Mouse (Mus musculus) midbrain, embryonic 12.5 days (tissue): Measurements from ENCODE around the gene Nck1. TPM values are rescaled to one million over a fixed set of nuclear protein-coding genes. Genes with fewer than 3 reads are reported as not detected.

ENCODE experiments used
- ATAC-seq: fragments of 200-750 bp; cut with Nextera tagmentation; 2 replicates; pipeline ENCODE4 v1.8.0; 2017; ENCODE audit warnings: low read depth, moderate TSS enrichment, moderate library complexity; ENCODE audit not compliant: low FRiP score
- H3K27ac ChIP-seq: fragments of 300-500 bp; sonication (generic); replicated peaks from 2 replicates; pipeline ENCODE4 v1.5.1; 2016; ENCODE audit warnings: mild to moderate bottlenecking
- H3K27me3 ChIP-seq: fragments of 300-500 bp; sonication (generic); 2 replicates; pipeline ENCODE4 v1.6.1; 2016; ENCODE audit warnings: mild to moderate bottlenecking
- H3K36me3 ChIP-seq: fragments of 300-500 bp; sonication (generic); 2 replicates; pipeline ENCODE4 v1.6.1; 2016
- H3K4me1 ChIP-seq: fragments of 300-500 bp; sonication (generic); 2 replicates; pipeline ENCODE4 v1.6.1; 2016
- H3K4me2 ChIP-seq: fragments of 300-500 bp; sonication (generic); replicated peaks from 2 replicates; pipeline ENCODE4 v1.6.1; 2016; ENCODE audit warnings: mild to moderate bottlenecking, moderate library complexity
- H3K4me3 ChIP-seq: fragments of 300-500 bp; sonication (generic); 2 replicates; pipeline ENCODE4 v1.5.1; 2016; ENCODE audit warnings: mild to moderate bottlenecking
- H3K9ac ChIP-seq: fragments of 300-500 bp; sonication (generic); replicated peaks from 2 replicates; pipeline ENCODE4 v1.6.1; 2016; ENCODE audit warnings: mild to moderate bottlenecking, moderate library complexity
- H3K9me3 ChIP-seq: fragments of 300-500 bp; sonication (generic); 2 replicates; pipeline ENCODE4 v1.6.1; 2016; ENCODE audit warnings: mild to moderate bottlenecking
- WGBS: fragments of 180-500 bp; shearing (Covaris S2); methylation state at CpG from one replicate; pipeline ENCODE4 v1.1.7; 2016; 5-methylcytosine and 5-hydroxymethylcytosine counted together
- polyA plus RNA-seq: library from polyadenylated mRNA; unstranded; fragments of >200 nt; fragmentation: Nextera tagmentation; extraction: Ambion mirVana; gene quantifications from 2 replicates; pipeline ENCODE4 v1.2.1, GENCODE M21; 2016

Nck1 gene
- polyA plus RNA-seq, 1 experiment from 2014 or later = 66.2 TPM

DNA sequence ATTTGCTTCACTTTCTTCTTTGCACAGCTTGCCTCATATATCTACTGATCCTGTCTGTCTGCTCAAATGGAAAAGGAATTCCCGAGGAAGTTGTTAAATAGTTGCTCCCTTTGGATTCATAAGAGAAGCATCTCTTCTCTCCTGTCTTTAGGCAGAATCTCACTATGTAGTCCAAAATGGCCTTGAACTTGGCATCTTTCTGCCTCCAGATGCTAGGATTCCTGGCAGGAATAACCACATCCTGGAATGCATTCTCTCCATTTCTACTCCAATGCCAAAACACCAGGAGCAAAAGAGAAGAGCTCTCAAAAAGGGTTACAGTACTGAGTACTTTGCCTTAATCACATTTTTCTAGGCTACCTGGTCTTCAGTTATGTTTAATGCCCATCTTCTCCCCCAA lies 14.6 kb downstream of the Nck1 start:
- WGBS = 83% methylated on average over 1 of the region's 1 CpGs
- no peak for ATAC-seq
- H3K27me3 ChIP-seq = no peaks in the 10 kb centered on the region
- H3K4me2 ChIP-seq = no peak overlapping the region
- no peak overlapping the region for H3K27ac ChIP-seq
- H3K4me1 ChIP-seq = no peaks in the 10 kb centered on the region
- H3K9me3 ChIP-seq = peaks cover 8% of the 10 kb centered on the region; the same call in 1 of the 2 replicates
- H3K36me3 ChIP-seq = no peaks in the 10 kb centered on the region
- H3K9ac ChIP-seq = no peak overlapping the region
- H3K4me3 ChIP-seq = no peak overlapping the region

DNA sequence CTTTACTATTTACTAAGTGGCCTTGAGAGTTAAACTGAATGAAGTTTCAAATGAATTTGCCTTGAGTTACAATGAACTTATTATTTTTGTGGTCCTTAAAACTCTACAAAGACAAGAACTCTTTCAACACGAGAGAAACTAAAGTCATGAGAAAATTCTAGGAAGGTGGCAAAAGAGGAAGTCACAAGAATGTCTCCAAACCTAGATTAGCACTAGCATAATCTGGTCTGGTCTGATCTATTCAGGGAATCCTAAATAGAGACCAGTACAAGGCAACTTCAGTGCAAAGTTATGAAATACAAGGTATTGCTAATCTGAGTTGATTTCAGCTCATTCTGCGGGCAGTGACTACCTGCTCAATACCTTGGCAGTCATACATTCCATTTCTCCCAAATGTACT lies 20.7 kb downstream of the Nck1 start:
- peaks cover 8% of the 10 kb centered on the region; the same call in 1 of the 2 replicates for H3K9me3 ChIP-seq
- ATAC-seq = no peak
- no peaks in the 10 kb centered on the region for H3K27me3 ChIP-seq
- H3K9ac ChIP-seq = no peak overlapping the region
- H3K4me2 ChIP-seq = no peak overlapping the region
- no peak overlapping the region for H3K4me3 ChIP-seq
- no peak overlapping the region for H3K27ac ChIP-seq
- no peaks in the 10 kb centered on the region for H3K36me3 ChIP-seq
- H3K4me1 ChIP-seq = no peaks in the 10 kb centered on the region
- 93% methylated on average over 2 of the region's 2 CpGs for WGBS

DNA sequence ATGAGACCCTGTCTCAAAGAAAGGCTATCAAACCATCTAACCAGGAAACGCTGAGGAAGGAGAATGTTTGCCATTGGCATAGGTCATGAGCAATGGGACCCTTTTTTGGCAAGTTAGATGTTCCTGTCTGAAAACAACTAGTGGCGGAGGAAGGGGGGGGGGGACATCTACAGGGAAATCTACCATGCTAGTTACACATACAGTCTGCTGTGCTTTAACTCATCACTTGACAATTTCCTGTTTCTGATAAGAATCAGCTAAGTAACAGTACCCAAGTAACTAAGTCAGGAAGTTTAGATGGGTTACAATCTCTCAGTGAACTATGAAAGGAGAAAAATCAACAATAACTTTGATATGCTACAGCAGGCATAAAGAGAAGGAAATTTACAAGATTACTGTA lies 23.9 kb downstream of the Nck1 start:
- Histone ChIP-seq H3K4me1 (no peaks in the 10 kb centered on the region), H3K27ac (no peak overlapping the region), H3K9ac (no peak overlapping the region), H3K4me3 (no peak overlapping the region), H3K4me2 (no peak overlapping the region), H3K27me3 (no peaks in the 10 kb centered on the region), H3K36me3 (no peaks in the 10 kb centered on the region), H3K9me3 (no peaks in the 10 kb centered on the region)
- ATAC-seq = no peak
- 78% methylated on average over 2 of the region's 2 CpGs for WGBS

DNA sequence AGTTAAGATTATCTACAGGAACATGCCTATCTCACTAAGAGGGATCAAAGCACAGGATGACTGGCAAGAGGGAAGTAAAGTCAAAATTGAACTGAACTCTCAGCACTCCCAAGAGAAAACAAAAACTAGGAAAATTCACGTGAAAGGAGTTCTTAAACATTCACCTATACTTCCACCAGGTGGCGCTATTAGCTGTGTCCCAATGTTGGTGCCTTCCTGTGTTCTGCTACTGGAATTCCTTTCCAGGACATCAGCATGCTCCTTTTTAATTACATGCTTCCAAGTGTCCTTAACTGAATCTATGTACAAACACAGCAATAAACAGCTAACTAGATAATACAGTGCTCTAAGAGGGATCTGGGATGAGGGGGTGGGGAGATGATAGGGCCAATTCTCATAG lies 25.3 kb downstream of the Nck1 start:
- WGBS = 3% methylated on average over 2 of the region's 2 CpGs
- Histone ChIP-seq H3K4me3 (no peak overlapping the region), H3K4me2 (no peak overlapping the region), H3K27me3 (no peaks in the 10 kb centered on the region), H3K9me3 (no peaks in the 10 kb centered on the region), H3K36me3 (no peaks in the 10 kb centered on the region), H3K27ac (no peak overlapping the region), H3K4me1 (no peaks in the 10 kb centered on the region), H3K9ac (no peak overlapping the region)
- no peak for ATAC-seq

DNA sequence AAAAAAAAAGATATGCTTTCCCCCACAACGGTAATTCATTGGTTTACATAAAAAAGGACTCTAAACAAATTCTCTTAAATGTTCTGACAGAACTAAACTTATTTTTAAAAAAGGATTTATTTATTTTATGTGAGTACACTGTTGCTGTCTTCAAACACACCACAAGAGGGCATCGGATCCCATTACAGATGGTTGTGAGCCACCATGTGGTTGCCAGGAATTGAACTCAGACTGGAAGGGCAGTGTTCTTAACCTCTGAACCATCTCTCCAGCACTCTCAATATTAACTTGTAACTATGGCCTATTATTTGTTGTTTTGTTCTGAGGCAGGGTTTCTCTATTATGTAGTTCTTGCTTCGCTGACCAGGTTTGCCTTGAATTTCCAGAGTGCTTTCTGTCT lies 25.9 kb downstream of the Nck1 start:
- Histone ChIP-seq H3K27me3 (no peaks in the 10 kb centered on the region), H3K9ac (no peak overlapping the region), H3K4me3 (no peak overlapping the region), H3K36me3 (no peaks in the 10 kb centered on the region), H3K9me3 (no peaks in the 10 kb centered on the region), H3K4me1 (no peaks in the 10 kb centered on the region), H3K27ac (no peak overlapping the region), H3K4me2 (no peak overlapping the region)
- no peak for ATAC-seq
- WGBS = 93% methylated on average over 3 of the region's 3 CpGs

DNA sequence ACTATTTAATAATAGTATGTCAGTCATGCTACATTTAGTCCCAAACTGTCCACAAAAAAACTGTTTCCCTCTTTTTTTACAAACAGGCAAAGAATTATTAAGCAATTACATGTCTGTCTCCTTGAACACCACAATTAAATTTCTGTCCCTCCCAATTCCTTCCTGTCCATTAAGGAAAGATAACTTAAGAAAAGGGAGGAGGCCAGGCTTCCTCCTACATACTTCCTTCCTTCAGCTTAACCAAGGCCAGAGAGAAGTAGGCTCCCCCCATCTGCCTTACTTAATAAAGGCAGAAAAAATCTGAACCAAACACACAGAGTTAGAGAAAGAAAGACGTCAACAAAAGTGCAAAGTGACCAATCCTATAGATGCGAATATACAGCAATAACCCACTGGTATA lies 38.4 kb downstream of the Nck1 start:
- Histone ChIP-seq H3K4me3 (no peak overlapping the region), H3K27ac (no peak overlapping the region), H3K36me3 (no peaks in the 10 kb centered on the region), H3K4me2 (no peak overlapping the region), H3K9ac (no peak overlapping the region), H3K9me3 (no peaks in the 10 kb centered on the region), H3K4me1 (no peaks in the 10 kb centered on the region), H3K27me3 (no peaks in the 10 kb centered on the region)
- 85% methylated on average over 2 of the region's 2 CpGs for WGBS
- no peak for ATAC-seq

DNA sequence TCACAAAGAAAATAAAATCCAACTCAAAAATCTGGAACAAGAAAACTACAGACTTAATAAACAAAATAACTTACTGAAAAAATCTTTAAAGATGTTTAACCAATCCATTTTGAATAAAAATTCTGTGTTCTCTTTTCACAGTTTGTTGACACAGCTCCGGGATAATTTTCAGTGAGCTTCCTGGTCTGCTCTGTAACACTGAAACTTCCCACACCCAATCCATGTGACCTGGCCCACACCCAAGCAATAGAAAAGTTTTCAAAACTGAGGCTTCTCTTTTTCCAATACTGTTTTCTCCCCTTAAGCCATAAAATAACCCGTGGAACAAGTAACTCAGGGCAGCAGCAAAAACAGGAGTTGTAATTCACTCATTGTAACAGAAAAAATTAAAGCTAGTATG lies 39.3 kb downstream of the Nck1 start:
- H3K27me3 ChIP-seq = no peaks in the 10 kb centered on the region
- H3K36me3 ChIP-seq = no peaks in the 10 kb centered on the region
- no peak for ATAC-seq
- H3K9me3 ChIP-seq = no peaks in the 10 kb centered on the region
- 84% methylated on average over 2 of the region's 2 CpGs for WGBS
- no peak overlapping the region for H3K4me2 ChIP-seq
- no peak overlapping the region for H3K4me3 ChIP-seq
- H3K4me1 ChIP-seq = no peaks in the 10 kb centered on the region
- H3K9ac ChIP-seq = no peak overlapping the region
- H3K27ac ChIP-seq = no peak overlapping the region

DNA sequence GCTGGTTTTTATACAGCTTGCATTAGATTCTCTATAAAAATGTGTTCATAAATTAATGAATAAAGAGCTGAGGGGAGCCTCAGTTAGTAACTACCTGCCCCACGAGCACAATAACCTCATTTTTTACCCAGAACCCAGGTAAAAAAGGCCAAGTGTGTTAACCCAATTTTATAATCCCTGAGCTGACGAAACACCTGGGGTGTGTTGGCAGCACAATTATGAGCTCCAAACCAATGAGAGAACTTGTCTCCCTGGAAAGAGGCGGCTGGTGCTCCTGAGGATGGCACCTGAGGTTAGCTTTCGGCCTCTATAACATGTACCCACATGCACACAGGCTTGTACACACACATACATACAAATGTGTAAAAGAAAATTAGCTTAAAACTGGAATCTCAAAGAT lies 40.4 kb downstream of the Nck1 start:
- no peak for ATAC-seq
- 92% methylated on average over 4 of the region's 4 CpGs for WGBS
- Histone ChIP-seq H3K36me3 (no peaks in the 10 kb centered on the region), H3K4me1 (no peaks in the 10 kb centered on the region), H3K4me2 (no peak overlapping the region), H3K9ac (no peak overlapping the region), H3K4me3 (no peak overlapping the region), H3K27me3 (no peaks in the 10 kb centered on the region), H3K9me3 (no peaks in the 10 kb centered on the region), H3K27ac (no peak overlapping the region)

DNA sequence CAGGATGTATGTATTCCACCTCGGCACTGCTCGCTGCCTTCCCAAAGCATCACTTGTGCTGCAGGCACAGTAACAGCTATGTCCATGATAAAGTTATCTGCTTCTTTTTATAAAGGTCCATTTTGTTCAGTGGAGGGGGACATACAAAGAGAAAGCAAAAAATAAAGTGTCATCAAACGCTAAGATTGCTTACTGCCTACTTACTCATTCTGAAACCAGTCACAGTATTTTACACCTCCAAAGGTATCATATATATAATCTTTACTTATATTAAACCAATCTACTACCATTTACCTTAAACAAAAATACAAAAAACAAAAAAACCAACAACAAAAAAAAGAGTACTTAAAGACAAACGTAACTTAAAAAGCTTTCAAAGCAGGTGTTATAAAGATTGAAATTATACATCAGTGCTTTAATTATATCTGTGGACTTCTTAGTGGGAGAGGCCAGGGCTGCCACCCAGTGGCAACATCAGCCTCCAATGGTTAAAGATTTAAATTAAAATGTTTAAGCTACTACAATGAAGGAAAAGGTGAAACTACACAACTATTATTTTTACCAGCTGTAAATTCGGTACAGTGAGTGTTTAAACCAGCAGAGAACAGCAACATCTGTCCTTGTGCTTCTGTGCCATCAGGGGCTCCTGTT lies 52.2 kb downstream of the Nck1 start:
- no peak overlapping the region for H3K4me2 ChIP-seq
- no peak for ATAC-seq
- H3K4me3 ChIP-seq = no peak overlapping the region
- H3K36me3 ChIP-seq = peaks cover 3% of the 10 kb centered on the region
- no peaks in the 10 kb centered on the region for H3K9me3 ChIP-seq
- H3K27ac ChIP-seq = no peak overlapping the region
- WGBS = 92% methylated on average over 5 of the region's 5 CpGs
- H3K27me3 ChIP-seq = no peaks in the 10 kb centered on the region
- H3K4me1 ChIP-seq = no peaks in the 10 kb centered on the region
- H3K9ac ChIP-seq = no peak overlapping the region

DNA sequence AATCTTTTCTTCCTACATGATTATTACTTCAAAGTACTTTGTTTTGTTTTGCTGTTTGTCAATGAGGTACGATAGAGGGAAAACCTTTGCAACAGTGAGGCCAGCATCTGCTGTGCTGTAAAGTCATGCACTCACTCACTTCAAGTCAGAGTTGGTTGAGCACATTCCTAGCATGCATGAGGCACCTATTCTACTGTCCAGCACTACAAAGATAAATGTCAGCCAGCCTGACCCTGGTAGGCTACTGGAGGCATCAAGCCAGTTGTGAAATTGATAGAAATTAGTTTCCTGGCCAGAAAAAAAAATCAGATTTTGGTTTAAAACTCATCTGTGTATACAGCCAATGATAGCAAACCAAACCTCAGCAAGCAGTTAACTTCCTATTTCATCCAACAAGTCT lies 54.5 kb downstream of the Nck1 start:
- Histone ChIP-seq H3K4me2 (no peak overlapping the region), H3K27ac (no peak overlapping the region), H3K9ac (no peak overlapping the region), H3K9me3 (no peaks in the 10 kb centered on the region), H3K36me3 (peaks cover 3% of the 10 kb centered on the region; the same call in 1 of the 2 replicates), H3K4me1 (no peaks in the 10 kb centered on the region; the same call in 1 of the 2 replicates), H3K4me3 (no peak overlapping the region), H3K27me3 (no peaks in the 10 kb centered on the region)
- no peak for ATAC-seq
- 94% methylated on average over 1 of the region's 1 CpGs for WGBS

DNA sequence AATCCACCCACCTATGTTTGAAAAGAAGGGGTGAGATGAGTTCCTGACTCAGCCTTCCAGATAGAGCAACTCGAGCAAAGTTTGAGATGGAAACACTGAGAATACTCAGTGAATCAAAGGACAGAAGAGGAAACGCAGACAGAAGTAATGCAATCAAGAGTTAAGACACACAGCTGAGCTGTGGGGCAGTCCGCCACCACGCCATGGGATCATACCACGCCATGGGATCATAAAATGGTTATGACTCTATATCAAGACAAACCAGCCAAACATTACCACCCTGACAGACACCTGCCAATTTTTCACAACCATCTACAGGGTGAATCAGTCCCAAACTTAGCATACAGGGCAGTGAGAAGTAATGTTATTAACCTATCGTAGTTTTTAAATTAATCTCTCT lies 57.0 kb downstream of the Nck1 start:
- Histone ChIP-seq H3K36me3 (no peaks in the 10 kb centered on the region), H3K27me3 (no peaks in the 10 kb centered on the region), H3K4me3 (no peak overlapping the region), H3K27ac (no peak overlapping the region), H3K4me1 (no peaks in the 10 kb centered on the region; the same call in 1 of the 2 replicates), H3K9ac (no peak overlapping the region), H3K4me2 (no peak overlapping the region), H3K9me3 (no peaks in the 10 kb centered on the region)
- no peak for ATAC-seq
- WGBS = 96% methylated on average over 6 of the region's 6 CpGs

DNA sequence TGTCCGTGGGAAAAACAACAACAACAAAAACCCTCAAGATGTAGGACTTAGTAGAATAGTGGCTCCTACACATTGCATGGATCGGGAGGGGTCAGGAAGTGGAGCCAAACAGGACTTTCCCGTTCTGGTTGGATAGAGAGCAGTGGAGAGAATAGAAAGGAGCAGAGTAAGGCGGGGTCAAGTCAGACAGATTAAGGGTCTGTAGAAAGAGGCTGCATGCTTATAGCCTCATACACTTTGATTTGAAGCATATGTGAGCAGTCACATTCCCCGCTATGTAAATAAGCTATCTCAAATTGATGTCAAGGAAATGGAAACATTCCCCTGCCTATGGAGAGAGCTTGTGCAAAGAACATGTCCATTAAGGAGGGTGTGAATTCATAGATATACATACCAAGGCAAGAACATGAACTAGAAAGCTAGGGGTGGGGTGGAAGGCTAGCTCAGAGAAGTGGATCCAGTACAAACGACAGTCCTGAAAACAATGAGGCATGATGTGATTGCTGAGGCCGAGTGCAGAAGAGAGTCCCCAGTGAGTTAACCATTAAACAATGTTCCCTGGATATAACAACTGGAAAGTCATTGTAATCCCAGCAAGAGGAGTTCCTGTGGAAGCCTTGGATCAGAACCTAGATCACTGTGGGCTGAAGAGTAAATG lies 57.7 kb downstream of the Nck1 start:
- Histone ChIP-seq H3K4me3 (no peak overlapping the region), H3K9me3 (no peaks in the 10 kb centered on the region), H3K9ac (no peak overlapping the region), H3K27ac (no peak overlapping the region), H3K27me3 (no peaks in the 10 kb centered on the region), H3K4me1 (no peaks in the 10 kb centered on the region; the same call in 1 of the 2 replicates), H3K4me2 (no peak overlapping the region), H3K36me3 (no peaks in the 10 kb centered on the region)
- no peak for ATAC-seq
- WGBS = 75% methylated on average over 7 of the region's 7 CpGs

DNA sequence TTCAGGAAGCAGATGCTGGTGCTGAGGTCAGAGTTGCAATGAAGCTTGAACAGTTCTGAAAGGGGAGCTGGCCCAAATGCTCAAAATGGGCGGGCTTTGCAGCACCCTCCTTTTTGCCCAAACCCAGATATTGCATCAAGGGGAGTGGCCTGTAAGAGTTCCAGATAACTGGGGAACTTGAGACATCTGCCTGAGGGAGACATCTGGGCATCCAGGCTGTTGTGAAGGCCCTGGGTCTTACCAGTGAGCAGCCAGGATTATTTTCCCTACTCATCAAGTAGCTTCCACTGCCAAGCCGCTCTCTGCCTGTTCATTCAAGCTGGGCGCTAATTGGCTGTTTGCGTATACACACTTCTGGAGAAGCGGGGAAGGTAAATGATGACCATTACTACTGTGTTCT lies 59.5 kb downstream of the Nck1 start, which contains the start of gene Il20rb:
TSS of gene Il20rb (minus strand) at position 358 of the 400 bp plus-strand sequence.
- 87% methylated on average over 5 of the region's 5 CpGs for WGBS
- no peaks in the 10 kb centered on the region for H3K27me3 ChIP-seq
- ATAC-seq = no peak

More for the DNA sequence above, 59.5 kb downstream of the Nck1 start, which contains the start of gene Il20rb:
- H3K36me3 ChIP-seq = no peaks in the 10 kb centered on the region
- no peak within 1 kb of the TSS for H3K9ac ChIP-seq
- H3K27ac ChIP-seq = no peak within 1 kb of the TSS
- peaks cover 7% of the 10 kb centered on the region for H3K4me1 ChIP-seq
- no peak within 1 kb of the TSS for H3K4me3 ChIP-seq
- no peak within 1 kb of the TSS for H3K4me2 ChIP-seq
- H3K9me3 ChIP-seq = no peaks in the 10 kb centered on the region
